Comparison of ENCODE assay signal across 18 mouse cellular contexts in genomic region chr6:128789115-128789514, GRCm38 (mm10). TPM values are rescaled to one million over a fixed set of nuclear protein-coding genes. Genes with fewer than 3 reads are reported as not detected.
"Had no signal": no experiment of that assay in that cellular context is flagged by ENCODE, and none has a peak within 500 bp of the region (broad histone marks: within the 10 kb centered on the region; RNA-seq: fewer than 3 reads in every experiment).

Gene Klrb1c, minus strand, starts transcription at chr6:128789215.

- H3K4me3 ChIP-seq: neural tube, embryonic 13.5 days; neural tube, embryonic 15.5 days; stomach, embryonic 15.5 days had no signal

- H3K9me3 ChIP-seq: neural tube, embryonic 13.5 days; neural tube, embryonic 15.5 days; stomach, embryonic 15.5 days had no signal

- DNase-seq: retina, postnatal 1 day; right cerebral cortex, adult 18-20 months; right cerebral cortex, postnatal 14 days; right cerebral cortex, postnatal 25 days; right cerebral cortex, postnatal 4 days; spleen, adult 18-20 months; thymus, adult 18-20 months; thymus, adult 2 months; thymus, postnatal 14 days; thymus, postnatal 25 days; thymus, postnatal 36 days; thymus, postnatal 4 days had no signal

- H3K9ac ChIP-seq: neural tube, embryonic 13.5 days; neural tube, embryonic 15.5 days; stomach, embryonic 15.5 days had no signal

- H3K36me3 ChIP-seq: neural tube, embryonic 13.5 days; neural tube, embryonic 15.5 days; stomach, embryonic 15.5 days had no signal

- H3K27me3 ChIP-seq: neural tube, embryonic 13.5 days; neural tube, embryonic 15.5 days; stomach, embryonic 15.5 days had no signal

- H3K4me2 ChIP-seq: neural tube, embryonic 13.5 days; neural tube, embryonic 15.5 days; stomach, embryonic 15.5 days had no signal

- H3K4me1 ChIP-seq: neural tube, embryonic 13.5 days; neural tube, embryonic 15.5 days; stomach, embryonic 15.5 days had no signal

- H3K27ac ChIP-seq: neural tube, embryonic 13.5 days; neural tube, embryonic 15.5 days; stomach, embryonic 15.5 days had no signal

RNA-seq across cellular contexts. Expression of gene Klrb1c, which starts in this region (rescaled TPM):
- polyA plus RNA-seq: neural tube, embryonic 14.5 days; small intestine, adult 2 months; stomach, embryonic 14.5 days had no signal
